Mouse (Mus musculus): ENCODE measurements around the gene Olfr866.

Gene Olfr866

DNA sequence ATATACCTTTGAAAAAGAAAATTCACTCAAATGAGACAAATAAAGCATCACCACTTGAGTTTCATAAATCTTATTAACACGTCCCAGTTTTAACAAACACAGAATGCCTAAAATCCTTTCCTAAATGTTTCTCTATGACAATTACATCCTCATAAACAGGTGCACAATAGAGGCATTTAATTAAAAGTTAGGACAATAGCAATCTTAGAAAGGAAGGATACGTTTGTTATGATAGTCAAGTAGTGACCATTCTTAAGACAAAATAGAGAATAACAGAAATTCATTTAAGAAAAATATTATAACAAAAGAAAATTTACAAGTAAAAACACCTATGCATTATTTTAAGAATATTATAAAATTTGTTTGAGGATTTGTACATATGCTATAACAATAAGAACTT, at the start of gene Olfr866:
Olfr866 (minus strand) TSS at position 101 of the 400 bp plus-strand sequence.
- DNase-seq (ENCODE audit: low spot score): no peak

DNA sequence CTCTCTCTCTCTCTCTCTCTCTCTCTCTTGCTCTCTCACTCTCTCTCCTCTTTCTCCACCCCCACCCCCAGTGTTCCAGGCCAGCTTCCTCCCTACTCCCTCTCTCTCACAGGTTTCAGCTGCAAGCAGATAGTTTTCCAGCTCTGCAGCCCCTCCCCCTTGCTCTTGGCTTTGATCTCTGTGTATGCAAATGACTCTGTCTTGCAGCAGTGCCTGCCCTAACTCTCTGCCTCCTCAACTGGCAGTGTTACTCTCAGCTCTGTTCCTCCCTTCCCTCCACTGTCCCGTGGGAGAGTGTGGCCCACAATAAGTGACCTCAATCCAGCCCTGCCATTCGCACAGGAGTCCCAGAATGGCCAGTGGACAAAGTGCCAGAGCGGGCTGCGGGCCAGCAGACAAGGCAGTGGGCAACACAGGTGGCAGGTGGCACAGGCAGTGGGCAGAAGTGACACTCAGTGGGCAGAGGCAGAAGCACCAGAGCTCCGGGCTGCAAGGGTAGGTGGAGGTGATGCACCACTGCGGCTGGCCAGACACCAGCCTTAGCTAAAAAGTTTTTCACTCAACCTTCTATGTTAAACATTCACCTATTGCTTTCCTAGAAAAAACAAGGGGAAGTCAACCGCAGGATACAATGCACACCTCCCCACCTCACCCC, 45.8 kb upstream of the Olfr866 start:
- no peak for DNase-seq (ENCODE audit: low spot score)

DNA sequence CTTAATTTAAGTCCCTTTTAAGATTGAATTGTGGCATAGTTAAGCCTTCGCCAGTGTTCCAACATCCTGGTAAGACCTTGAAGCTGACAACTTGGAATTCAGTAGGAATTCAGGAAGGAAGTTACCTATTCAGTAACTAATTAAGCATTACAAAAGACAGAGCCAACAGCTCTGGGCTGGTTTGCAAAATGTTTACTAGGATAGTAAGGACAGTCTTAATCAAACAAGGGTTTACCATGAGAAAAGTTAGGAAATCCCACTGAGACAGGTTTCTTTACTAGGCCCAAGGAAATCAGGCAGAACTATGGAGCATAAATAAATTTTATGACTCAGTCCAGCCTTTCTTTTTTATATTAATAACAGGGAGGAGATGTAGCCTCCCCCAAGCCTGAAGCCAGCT, 43.5 kb upstream of the Olfr866 start:
- DNase-seq (ENCODE audit: low spot score): no peak

DNA sequence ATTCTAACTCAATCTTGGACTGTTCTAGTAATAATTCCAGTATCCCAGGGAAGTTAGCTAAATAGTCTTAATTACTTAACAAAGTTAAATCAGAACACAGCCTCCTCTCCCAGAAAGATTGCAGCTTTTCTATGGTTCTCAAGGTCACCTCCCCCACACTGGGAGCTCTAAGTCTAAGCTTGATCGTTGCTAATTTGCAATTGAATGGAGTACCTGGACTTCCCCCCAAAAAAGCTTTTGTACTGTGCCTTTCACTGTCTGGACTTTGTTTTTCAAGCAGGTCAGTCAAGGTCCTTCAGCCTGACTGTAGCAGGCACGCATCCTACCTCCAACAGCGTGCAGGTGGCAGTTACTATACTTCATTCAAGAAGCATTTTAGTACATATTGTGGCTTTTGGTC, 42.4 kb upstream of the Olfr866 start:
- no peak for DNase-seq (ENCODE audit: low spot score)

DNA sequence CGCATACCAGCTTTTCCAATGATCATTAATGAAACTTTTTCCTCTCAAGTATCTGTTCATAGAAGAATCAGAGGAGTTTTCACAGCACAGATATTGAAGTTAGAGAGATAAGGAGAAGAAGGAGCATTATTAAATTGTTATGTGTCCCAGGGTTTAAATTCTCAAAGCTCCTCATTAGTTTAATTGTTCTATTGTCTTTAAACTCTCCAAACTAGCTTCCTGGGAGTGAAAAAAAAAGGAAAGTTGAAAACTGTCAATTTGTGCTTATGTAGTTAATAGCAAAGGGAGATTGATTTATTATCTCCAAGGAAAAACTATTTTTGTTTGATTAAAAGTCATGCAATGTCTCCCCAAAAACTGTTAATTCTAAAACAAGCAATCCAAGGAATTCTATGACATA, 29.6 kb upstream of the Olfr866 start, which contains the start of gene Olfr867:
Olfr867 (minus strand) TSS at position 101 of the 400 bp plus-strand sequence.
- DNase-seq (ENCODE audit: low spot score): no peak

DNA sequence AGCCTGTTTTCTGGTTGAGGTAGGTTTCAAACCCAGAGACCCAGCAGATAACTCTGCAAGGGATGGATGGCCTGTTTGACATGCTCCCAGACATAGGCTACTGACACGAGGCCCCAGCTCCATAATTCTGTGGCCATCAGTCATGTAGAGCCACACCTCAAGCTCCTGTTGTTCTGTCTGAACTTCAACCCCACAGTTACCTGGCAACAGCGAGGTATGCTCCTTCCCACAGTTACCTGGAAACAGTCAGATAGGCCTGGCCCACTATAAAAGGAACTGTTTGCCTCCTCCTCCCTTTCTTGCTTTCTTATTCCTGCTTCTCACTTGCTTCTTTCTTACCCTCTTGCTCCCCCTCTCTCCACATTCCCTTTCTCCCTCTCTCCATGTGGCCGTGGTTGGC, 20.1 kb upstream of the Olfr866 start:
- DNase-seq (ENCODE audit: low spot score): no peak
